Mouse (Mus musculus) naive thymus-derived CD4-positive, alpha-beta T cell, adult 5 months (primary cell): ENCODE data around the gene Szt2. TPM values are rescaled to one million over a fixed set of nuclear protein-coding genes. Genes with fewer than 3 reads are reported as not detected.

Experiments used
- polyA plus RNA-seq: library from polyadenylated mRNA; unstranded; fragments of 100-300 nt; shearing (Covaris generic); gene quantifications from one replicate; pipeline ENCODE4 v1.2.1, GENCODE M21; 2017

The Szt2 gene
- 14.5 TPM for polyA plus RNA-seq

DNA sequence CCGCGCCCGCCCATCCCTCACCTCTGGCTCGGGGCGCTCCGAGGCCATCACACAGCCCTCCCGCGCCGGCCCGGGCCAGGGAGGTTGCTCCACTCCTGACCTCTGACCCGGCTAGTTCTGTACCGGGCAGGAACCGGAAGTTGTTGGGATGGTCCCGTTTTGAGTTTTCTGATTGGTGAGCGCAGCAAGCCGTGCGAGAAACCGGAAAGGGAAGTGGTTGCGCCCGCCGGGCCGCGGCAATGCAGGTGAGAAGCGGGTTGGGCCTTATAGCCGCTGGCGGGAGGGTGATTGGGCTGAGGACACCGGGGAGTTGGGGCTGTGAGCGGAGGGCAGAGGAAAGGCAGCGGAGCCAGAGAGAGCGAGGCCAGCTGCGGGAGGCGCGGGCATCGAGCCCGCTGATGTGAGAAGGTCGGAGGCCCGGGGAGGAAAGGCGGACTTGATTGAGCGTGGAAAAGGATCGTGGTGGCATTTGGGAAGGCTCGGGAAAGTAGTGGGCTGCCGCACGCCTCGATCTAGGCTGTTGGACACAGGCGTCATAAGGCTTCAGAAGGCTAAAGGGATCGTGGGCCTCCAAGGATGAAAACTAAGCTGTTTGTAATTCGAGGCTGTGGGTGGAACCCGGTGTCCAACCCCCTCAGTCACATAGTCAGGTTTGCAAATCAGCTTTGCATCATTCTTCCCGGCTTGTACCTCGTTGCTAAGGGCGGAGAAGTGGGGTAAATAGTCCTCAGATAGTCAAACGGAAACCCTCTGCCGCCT, at the start of gene Szt2, which contains the start of gene Med8:
Gene Szt2, minus strand, starts transcription at position 132 of the 759 bp plus-strand sequence.
Gene Med8, plus strand, starts transcription at position 196 of the 759 bp plus-strand sequence.

DNA sequence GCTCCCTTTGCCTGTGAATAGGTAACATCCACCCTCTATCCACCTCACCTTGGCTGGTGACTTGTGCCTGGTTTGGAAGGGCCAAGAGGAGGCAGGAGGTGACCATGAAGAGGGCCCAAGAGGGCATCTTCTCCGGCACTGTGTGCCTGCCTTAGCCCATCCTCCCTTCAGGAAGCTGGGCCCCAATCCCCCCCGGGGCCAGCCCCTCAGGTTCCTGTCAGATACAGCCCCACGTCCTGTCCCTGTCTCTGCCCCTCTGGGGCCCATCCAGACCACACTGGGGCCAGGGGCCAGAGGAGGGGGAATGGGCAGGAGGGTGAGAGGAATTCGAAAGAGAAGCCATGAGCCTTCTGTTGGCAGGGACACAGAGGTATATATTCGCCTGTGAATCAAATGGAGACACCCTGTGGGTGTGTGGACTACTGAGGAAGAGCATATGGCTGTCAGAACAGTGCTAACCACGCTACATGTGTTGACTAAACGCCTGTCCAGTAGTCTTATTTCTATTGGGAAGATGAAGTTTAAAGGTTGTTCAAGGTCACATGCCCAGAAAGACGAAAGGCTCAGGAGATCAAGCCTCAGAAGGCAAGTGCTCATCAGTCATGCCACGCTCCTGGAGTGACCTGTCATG, 48.4 kb upstream of the Szt2 start, which contains the start of gene Mpl:
Gene Mpl, minus strand, starts transcription at position 169 of the 631 bp plus-strand sequence.

DNA sequence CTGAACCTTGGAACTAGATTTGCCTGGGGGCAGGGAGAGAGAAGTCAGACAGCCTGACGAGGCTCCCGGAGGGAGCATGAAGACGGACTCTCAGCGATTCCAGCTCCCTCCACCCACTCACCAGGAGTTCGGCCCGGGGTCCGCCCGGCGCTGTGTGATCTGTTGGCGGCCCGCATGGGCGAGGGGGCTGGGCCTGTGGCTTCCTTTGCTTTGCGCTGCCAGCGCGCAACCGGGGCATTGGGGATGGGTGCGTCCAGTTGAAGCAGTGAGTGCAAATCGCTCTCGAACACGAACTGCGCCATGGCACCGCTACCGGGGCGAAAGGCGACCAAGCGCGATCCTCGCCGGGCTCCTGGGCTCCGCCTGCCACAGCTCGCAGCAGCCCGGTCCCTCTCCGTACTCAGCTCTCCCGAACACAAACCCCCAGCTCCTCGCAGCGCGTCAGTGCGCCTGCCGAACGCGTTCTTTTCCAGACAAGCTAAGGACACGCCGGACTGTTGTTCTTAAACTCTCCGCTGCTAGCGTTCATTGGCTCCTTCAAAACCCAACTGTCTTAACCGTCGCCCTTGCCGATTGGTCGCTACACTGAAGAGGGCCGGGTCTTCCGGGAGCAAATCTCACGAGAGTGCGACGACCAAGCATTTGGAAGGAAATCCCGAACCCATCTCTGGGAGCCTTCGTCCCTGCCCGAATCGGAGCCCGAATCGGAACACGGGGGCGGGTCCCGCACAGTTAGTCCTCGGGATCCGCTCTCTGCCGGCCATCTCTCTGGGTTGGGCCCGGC, 27.9 kb upstream of the Szt2 start, which contains the start of gene Cdc20:
Gene Cdc20, minus strand, starts transcription at position 533 of the 784 bp plus-strand sequence.

DNA sequence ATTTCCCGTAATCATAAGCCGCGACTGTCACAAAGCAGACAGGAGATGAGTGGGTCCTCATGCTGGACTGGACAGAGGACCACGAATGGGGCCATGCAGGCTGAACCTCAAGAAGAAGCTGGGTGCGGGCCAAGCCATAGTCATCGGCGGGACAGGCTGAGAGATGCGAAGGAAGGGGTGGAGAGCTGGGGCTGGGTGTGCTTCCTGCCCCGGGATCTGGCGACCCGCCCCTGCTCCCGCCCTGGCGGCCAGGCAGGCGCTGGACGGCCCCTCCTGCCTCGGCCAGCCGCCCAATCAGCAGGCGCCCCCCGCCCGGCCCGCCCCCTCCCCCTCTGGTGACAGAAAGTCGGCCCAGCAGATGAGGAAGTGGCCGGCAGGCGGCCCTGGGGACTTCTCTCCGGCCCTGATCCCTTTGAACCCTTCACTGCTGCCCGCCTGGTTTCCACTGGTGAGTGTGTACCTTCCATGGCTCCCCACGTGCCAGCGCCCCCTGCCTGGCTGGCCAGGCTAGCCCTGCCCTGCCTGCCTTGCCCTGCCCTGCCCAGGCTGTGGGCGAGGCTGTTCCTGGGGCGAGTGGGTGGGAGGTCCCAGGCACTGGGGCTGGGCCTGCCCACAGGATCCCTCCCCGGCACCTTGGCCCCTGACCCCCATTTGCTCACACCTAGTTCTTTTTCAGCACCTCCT, 18.8 kb upstream of the Szt2 start, which contains the start of gene Elovl1:
Gene Elovl1, plus strand, starts transcription at position 326 of the 684 bp plus-strand sequence.

Other genes with a start within 250 kb of the Szt2 start
- 17.7 TPM for gene Kdm4a, start 229.2 kb downstream of the Szt2 start, polyA plus RNA-seq
- gene Ptprf, start 117.9 kb downstream of the Szt2 start, polyA plus RNA-seq: 1.5 TPM
- 42.6 TPM for gene Med8, start 64 bp upstream of the Szt2 start, polyA plus RNA-seq
- 66.7 TPM for gene Elovl1, start 18.8 kb upstream of the Szt2 start, polyA plus RNA-seq
- gene Cdc20, start 28.1 kb upstream of the Szt2 start, polyA plus RNA-seq: 9.7 TPM
- gene Mpl, start 48.2 kb upstream of the Szt2 start, polyA plus RNA-seq: not detected
- not detected for gene Tie1, start 80.8 kb upstream of the Szt2 start, polyA plus RNA-seq
- not detected for gene 2610528J11Rik, start 117.7 kb upstream of the Szt2 start, polyA plus RNA-seq
- gene Tmem125, start 134.8 kb upstream of the Szt2 start, polyA plus RNA-seq: not detected
- gene Cfap57, start 211.5 kb upstream of the Szt2 start, polyA plus RNA-seq: not detected
- 125 TPM for gene Ebna1bp2, start 211.5 kb upstream of the Szt2 start, polyA plus RNA-seq
- gene Olfr62, start 249.7 kb upstream of the Szt2 start, polyA plus RNA-seq: not detected